Mouse (Mus musculus): ENCODE measurements at regions not wholly inside any gene's neighbourhood (a gene's known extent, or its start where the extent isn't known, plus 50 kb on each side); places are given as distances from the start of the nearest gene placed in this dataset.
"Not testable (repeated sequence)": the region's sequence is repeated elsewhere in the genome, so short reads cannot be mapped to it uniquely, and the experiment has no call there.

DNA sequence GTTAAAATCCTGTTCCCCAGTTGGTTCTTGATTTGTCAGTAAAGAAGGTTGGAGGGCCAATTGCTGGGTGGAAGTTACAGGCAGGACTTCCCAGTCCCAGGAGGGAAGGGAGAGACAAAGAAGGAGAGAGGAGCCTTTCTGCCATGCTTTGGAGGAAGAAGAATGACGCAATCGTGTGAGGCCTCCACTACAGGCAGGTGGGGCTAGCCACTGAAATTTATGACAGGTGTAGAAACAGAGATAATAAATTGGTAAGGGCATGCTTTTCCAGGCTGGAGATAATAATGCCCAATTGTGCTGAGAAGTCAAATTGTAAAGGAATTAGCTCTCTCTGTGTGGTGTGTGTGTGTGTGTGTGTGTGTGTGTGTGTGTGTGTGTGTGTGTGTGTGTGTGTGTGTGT is 135.0 kb upstream of the Zfp637 start:
- no peak for ATAC-seq
- H3K27me3 ChIP-seq, result no peaks in the 10 kb centered on the region
- no peak overlapping the region for H3K27ac ChIP-seq
- no peaks in the 10 kb centered on the region for H3K9me3 ChIP-seq (replicated peaks)
- no peak overlapping the region for H3K9ac ChIP-seq
- H3K4me3 ChIP-seq, result no peak overlapping the region
- no peaks in the 10 kb centered on the region for H3K4me1 ChIP-seq
- no peaks in the 10 kb centered on the region for H3K36me3 ChIP-seq (ENCODE audit: poor library complexity, severe bottlenecking)
- no peak overlapping the region for H3K4me2 ChIP-seq
- WGBS, result 84% methylated on average over 2 of the region's 2 CpGs

DNA sequence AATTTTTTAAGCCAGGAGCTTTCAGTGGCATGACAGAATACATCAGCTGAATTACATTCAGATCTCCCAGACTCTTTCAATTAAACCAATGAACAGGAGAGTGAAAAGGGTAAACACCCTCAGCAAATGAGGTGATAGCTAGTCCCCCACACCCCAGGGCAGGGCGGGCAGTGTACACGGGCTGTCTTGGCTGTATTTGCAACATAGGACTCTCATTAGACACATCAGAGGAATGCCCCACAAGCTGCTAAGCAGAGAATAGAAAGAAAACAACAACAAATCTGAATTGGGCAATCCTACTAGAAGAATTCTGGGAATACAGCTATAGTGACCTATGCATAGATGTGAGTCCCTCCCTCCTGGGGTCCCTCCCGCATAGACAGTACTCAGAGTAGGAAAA is 131.8 kb upstream of the Zfp637 start:
- no peak for ATAC-seq
- H3K27ac ChIP-seq, result no peak overlapping the region
- H3K36me3 ChIP-seq (ENCODE audit: poor library complexity, severe bottlenecking), result no peaks in the 10 kb centered on the region
- no peaks in the 10 kb centered on the region for H3K9me3 ChIP-seq (replicated peaks)
- H3K27me3 ChIP-seq, result no peaks in the 10 kb centered on the region
- H3K4me3 ChIP-seq, result no peak overlapping the region
- WGBS, result 68% methylated on average over 3 of the region's 3 CpGs
- H3K4me2 ChIP-seq, result no peak overlapping the region
- no peaks in the 10 kb centered on the region for H3K4me1 ChIP-seq
- no peak overlapping the region for H3K9ac ChIP-seq

DNA sequence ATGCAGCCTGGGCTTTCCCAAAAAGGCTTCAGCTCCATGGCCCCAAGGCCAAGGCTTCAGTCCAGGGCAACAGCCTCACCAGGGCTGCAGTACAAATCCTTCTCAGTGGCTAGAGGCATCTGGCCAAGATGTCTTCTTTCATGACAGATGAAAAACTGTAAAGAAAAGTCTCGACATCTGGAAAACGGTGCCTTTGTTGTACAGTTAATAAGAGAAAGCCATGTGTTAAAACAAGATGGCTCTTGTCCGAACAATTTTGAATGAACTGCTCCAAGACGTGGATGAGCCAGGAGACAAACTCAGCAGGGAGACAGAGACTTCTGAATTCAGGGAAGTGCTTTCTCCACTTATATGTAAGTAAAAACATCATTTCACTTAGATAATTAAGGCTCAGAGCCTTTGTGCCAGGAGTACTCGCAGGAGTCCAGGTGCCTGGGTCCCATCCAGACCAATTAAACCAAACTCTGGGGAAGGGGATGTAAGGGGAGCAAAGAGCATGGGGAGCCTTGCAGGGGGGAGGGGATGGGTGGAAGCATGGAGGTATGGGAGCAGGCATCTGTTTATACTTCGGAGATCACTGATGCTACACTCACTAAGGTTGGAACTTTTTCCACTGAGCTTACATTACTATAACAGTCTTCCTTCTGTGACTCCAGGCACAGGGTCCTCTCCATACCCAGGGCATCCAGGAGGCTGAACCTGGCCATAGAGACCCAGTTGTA is 125.8 kb upstream of the Zfp637 start:
- no peaks in the 10 kb centered on the region for H3K36me3 ChIP-seq (ENCODE audit: poor library complexity, severe bottlenecking)
- 81% methylated on average over 6 of the region's 6 CpGs for WGBS
- no peak for ATAC-seq
- no peak overlapping the region for H3K9ac ChIP-seq
- H3K4me3 ChIP-seq, result no peak overlapping the region
- no peak overlapping the region for H3K27ac ChIP-seq
- no peaks in the 10 kb centered on the region for H3K9me3 ChIP-seq (replicated peaks)
- H3K27me3 ChIP-seq, result no peaks in the 10 kb centered on the region
- no peak overlapping the region for H3K4me2 ChIP-seq
- no peaks in the 10 kb centered on the region for H3K4me1 ChIP-seq

DNA sequence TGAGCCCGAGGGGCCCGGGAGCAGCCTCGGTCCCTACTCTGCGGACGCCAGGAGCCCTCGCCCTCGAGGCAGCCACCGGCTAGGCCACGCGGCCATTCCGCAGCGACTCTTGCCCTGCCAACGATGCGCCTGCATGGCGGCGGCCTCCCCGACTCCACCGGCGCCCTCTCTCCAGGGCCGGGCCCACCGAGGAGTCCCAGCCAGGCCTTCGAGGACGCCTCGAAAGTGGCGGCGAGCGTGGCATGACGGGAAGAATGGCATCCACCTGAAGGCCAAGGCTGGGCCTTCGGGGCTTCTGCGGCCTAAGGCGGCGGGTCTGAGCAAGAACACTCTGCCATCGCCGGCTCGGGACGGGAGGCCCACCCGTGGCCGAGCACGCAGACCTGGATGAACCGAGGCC is 124.6 kb upstream of the Zfp637 start:
- not testable (repeated sequence) for ATAC-seq; H3K27me3 ChIP-seq; H3K4me1 ChIP-seq; H3K27ac ChIP-seq; H3K4me2 ChIP-seq; H3K9ac ChIP-seq; H3K9me3 ChIP-seq (replicated peaks); H3K4me3 ChIP-seq; H3K36me3 ChIP-seq (ENCODE audit: poor library complexity, severe bottlenecking)
- 88% methylated on average over 7 of the region's 40 CpGs for WGBS

DNA sequence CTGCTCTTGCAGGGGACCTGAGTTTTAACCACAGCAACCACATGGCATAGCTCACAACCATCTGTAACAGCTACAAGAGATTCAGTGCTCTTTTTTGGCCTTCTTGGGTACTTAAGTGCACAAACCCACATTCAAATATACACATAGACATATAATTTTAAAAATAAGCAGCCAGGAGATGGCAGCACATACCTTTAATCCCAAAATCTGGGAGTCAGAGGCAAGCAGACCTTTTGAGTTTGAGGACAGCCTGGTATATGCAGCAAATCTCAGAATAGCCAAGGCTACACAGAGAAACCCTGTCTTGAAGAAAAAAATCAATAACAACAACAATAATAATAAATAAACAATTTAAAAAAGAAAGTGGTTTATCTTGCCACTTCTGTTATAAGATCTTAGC is 88.6 kb upstream of the Zfp637 start:
- not testable (repeated sequence) for ATAC-seq; H3K4me2 ChIP-seq; H3K4me3 ChIP-seq; H3K36me3 ChIP-seq (ENCODE audit: poor library complexity, severe bottlenecking); H3K9ac ChIP-seq; H3K9me3 ChIP-seq (replicated peaks); H3K27me3 ChIP-seq; H3K4me1 ChIP-seq; H3K27ac ChIP-seq

GRCm38 (mm10) chr6:117755682-117756081 is 85.3 kb upstream of the Zfp637 start:
- H3K4me3 ChIP-seq; H3K9me3 ChIP-seq (replicated peaks); H3K27me3 ChIP-seq; ATAC-seq; H3K4me1 ChIP-seq; H3K27ac ChIP-seq; H3K36me3 ChIP-seq (ENCODE audit: poor library complexity, severe bottlenecking); H3K9ac ChIP-seq; H3K4me2 ChIP-seq: not testable (repeated sequence)
- WGBS, result 94% methylated on average over 2 of the region's 2 CpGs

DNA sequence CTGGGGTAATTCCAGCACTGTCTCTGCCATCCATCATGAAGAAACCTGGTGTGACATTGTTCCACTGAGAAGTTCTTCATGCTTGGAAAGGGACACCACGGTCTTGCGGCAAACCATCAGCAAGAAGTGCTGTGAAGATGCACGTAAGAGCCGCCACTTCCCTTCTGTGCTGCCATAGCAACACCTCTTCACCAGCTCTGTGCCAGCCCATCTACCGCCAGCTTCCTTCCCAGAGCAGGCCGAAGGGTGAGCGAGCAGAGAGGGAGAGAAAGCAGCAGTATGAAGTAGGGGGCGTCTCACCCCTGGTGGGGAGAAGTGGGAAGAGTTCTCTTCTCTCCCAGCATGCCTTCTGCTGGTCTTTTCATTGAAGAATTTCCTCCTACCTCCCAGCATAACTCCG is 84.8 kb upstream of the Zfp637 start:
- ATAC-seq, result no peak
- H3K4me3 ChIP-seq, result no peak overlapping the region

DNA sequence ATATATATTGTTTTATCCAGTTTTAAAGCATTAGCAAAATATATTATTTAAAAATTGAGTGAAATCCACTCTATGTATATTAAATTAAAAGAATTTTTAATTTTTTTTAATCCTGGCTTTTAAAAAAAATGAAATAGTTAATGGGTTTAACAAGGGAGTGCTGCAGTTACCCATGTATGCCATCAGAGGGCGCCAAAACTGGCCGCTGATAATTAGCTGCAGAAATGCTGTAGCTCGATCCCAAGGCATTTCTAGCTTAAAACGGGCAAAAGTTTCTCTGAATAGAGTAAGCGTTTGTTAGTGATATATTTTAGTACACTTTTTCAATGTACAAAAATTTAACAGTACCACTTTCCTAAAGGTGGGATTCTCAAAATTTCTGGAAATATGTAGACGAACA is 82.5 kb upstream of the Zfp637 start:
- not testable (repeated sequence) for H3K27ac ChIP-seq; H3K9me3 ChIP-seq (replicated peaks); ATAC-seq; H3K4me1 ChIP-seq; H3K4me2 ChIP-seq; H3K4me3 ChIP-seq; H3K36me3 ChIP-seq (ENCODE audit: poor library complexity, severe bottlenecking); H3K9ac ChIP-seq; H3K27me3 ChIP-seq
- WGBS, result 14% methylated on average over 6 of the region's 6 CpGs

More for the DNA sequence above, 84.8 kb upstream of the Zfp637 start:
- H3K27me3 ChIP-seq, result no peaks in the 10 kb centered on the region
- H3K4me1 ChIP-seq, result no peaks in the 10 kb centered on the region
- WGBS, result 75% methylated on average over 9 of the region's 9 CpGs
- H3K4me2 ChIP-seq, result no peak overlapping the region
- H3K9me3 ChIP-seq (replicated peaks), result no peaks in the 10 kb centered on the region
- no peak overlapping the region for H3K9ac ChIP-seq
- no peak overlapping the region for H3K27ac ChIP-seq
- H3K36me3 ChIP-seq (ENCODE audit: poor library complexity, severe bottlenecking), result no peaks in the 10 kb centered on the region

DNA sequence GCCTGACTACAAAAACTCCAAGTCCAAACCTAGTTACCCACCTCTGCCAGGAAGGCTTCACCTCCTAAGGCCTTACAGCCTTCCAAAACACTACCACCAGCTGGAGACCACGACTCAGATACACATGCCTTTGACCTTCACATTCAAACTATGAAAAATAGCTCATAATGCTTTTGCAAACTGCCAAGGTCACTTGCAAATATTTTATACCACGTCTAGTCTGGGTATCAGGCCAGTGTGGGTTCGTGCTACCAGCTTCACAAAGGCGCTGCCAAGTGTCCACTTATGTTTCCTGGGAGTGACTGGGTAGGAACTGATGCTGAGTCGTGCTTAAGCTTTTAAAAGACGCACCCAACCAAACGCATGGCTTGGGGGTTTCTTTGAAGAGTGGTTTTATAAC is 69.5 kb upstream of the Zfp637 start:
- no peaks in the 10 kb centered on the region for H3K9me3 ChIP-seq (replicated peaks)
- ATAC-seq, result no peak
- H3K27ac ChIP-seq, result no peak overlapping the region
- WGBS, result 82% methylated on average over 7 of the region's 7 CpGs
- no peaks in the 10 kb centered on the region for H3K36me3 ChIP-seq (ENCODE audit: poor library complexity, severe bottlenecking)
- no peak overlapping the region for H3K9ac ChIP-seq
- H3K27me3 ChIP-seq, result no peaks in the 10 kb centered on the region
- no peak overlapping the region for H3K4me2 ChIP-seq
- H3K4me3 ChIP-seq, result no peak overlapping the region
- no peaks in the 10 kb centered on the region for H3K4me1 ChIP-seq

- no peak overlapping the region for H3K4me2 ChIP-seq
- no peak overlapping the region for H3K27ac ChIP-seq
- H3K27me3 ChIP-seq, result no peaks in the 10 kb centered on the region
- no peak overlapping the region for H3K4me3 ChIP-seq
- H3K4me1 ChIP-seq, result no peaks in the 10 kb centered on the region
- no peaks in the 10 kb centered on the region for H3K36me3 ChIP-seq (ENCODE audit: poor library complexity, severe bottlenecking)
- H3K9ac ChIP-seq, result no peak overlapping the region
- no peaks in the 10 kb centered on the region for H3K9me3 ChIP-seq (replicated peaks)
- ATAC-seq, result no peak
These were observed 68.6 kb upstream of the Zfp637 start for GRCm38 (mm10) chr6:117772396-117772795.

DNA sequence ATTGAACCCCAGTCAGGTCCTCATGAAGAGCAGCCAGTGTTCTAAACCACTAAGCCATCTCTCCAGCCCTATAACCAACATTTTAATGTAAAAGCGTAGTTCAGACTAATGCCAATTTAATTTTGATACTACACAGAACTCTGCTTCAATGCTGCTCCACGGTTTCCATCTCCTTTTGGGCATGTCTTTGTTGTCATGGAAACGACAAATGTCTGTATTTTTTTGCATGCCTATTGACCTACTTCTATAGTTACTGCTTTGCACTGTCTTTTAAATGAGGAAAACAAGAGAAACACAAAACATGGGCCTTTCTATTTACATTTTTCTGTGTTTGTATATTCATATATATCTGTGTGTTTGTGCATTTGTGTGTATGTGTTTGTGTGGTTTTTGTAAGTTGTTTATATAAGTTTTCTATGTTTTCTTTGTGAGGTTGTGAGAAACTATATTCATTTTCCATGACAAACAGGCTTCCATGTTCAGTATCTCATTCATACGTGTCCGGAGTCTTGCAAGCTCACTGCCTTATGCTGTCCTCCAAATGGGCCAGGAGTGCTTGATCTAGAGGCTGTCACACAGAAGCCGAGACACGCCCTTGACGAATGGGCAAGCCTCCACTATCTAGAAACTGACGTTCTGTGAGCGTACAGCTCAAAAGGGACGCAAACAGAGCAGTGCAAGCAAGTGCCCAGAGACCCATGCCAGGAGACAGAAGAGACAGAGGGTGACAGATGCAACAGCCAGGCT is 65.5 kb upstream of the Zfp637 start:
- Histone ChIP-seq H3K4me1 (no peaks in the 10 kb centered on the region), H3K4me2 (no peak overlapping the region), H3K9ac (no peak overlapping the region), H3K36me3 (ENCODE audit: poor library complexity, severe bottlenecking) (no peaks in the 10 kb centered on the region), H3K4me3 (no peak overlapping the region), H3K27me3 (no peaks in the 10 kb centered on the region), H3K27ac (no peak overlapping the region), H3K9me3 (replicated peaks) (no peaks in the 10 kb centered on the region)
- WGBS, result 82% methylated on average over 11 of the region's 11 CpGs
- no peak for ATAC-seq

DNA sequence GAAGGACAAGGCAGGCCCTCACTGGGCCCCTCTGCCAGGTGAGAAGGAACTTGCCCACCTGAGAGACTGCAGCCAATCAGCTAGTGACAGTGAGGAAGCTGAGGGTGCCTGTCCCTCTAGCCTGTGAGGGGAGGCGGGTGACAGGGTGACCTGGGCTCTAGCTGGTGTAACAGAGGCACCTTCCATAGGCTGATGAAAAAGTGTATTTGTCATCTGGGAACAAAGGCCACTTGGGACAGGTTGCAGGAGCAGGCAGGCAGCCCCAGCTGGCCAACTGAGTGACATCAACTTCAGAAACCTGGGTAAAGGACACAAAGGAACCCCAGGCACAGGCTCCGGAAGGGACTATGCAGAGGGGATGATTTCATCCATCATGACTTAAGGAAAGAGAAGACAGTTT is 63.0 kb upstream of the Zfp637 start:
- Histone ChIP-seq H3K9me3 (replicated peaks) (no peaks in the 10 kb centered on the region), H3K27ac (no peak overlapping the region), H3K4me1 (no peaks in the 10 kb centered on the region), H3K9ac (no peak overlapping the region), H3K4me2 (no peak overlapping the region), H3K36me3 (ENCODE audit: poor library complexity, severe bottlenecking) (no peaks in the 10 kb centered on the region), H3K4me3 (no peak overlapping the region), H3K27me3 (no peaks in the 10 kb centered on the region)
- 76% methylated on average over 2 of the region's 2 CpGs for WGBS
- ATAC-seq, result no peak

DNA sequence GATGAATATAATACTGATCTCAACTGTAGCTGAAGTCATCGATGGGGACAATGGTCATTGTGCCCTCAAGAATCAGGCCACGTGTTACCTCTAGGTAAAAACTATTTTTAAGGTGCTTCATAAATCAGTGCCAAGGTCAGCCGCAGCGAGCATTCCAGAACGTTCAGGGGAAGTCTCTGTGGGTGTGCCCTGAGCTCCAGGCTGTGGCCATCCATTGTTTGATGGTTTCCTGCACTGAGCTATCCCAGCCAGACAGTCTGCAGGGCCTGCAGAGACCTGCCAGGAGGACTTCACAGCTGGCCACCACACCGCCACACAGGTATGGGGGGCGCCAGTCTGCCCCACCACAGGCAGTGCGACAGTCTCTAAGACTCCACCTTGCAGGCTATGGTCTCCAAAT is 62.5 kb upstream of the Zfp637 start:
- Histone ChIP-seq H3K4me2 (no peak overlapping the region), H3K9ac (no peak overlapping the region), H3K4me1 (no peaks in the 10 kb centered on the region), H3K27me3 (no peaks in the 10 kb centered on the region), H3K9me3 (replicated peaks) (no peaks in the 10 kb centered on the region), H3K36me3 (ENCODE audit: poor library complexity, severe bottlenecking) (no peaks in the 10 kb centered on the region), H3K27ac (no peak overlapping the region), H3K4me3 (no peak overlapping the region)
- no peak for ATAC-seq
- WGBS, result 84% methylated on average over 8 of the region's 8 CpGs

Data from forebrain, embryonic 13.5 days (tissue).